Mouse (Mus musculus): ENCODE results near the gene Soga1. TPM values are rescaled to one million over a fixed set of nuclear protein-coding genes. Genes with fewer than 3 reads are reported as not detected.
A peak's percentile ranks its signal among the peaks of the same experiment; 100 is the strongest.

Soga1 gene
- total RNA-seq, 4 experiments from 2014 or later = 1.7 to 3.5 (median 2.3) TPM

GRCm38 (mm10) chr2:157041421-157041820 is 37.6 kb downstream of the Soga1 start:
- no peak for DNase-seq (ENCODE audit: low spot score in 2 of 2)

- DNase-seq (ENCODE audit: low spot score in 2 of 2) = no peak
Observed at GRCm38 (mm10) chr2:157040649-157041046, 38.4 kb downstream of the Soga1 start.

GRCm38 (mm10) chr2:157039900-157040648 is 39.0 kb downstream of the Soga1 start:
- no peak for DNase-seq (ENCODE audit: low spot score in 2 of 2)

- no peak for DNase-seq (ENCODE audit: low spot score in 2 of 2)
Observed at GRCm38 (mm10) chr2:157037303-157037702, 41.8 kb downstream of the Soga1 start.

- DNase-seq (ENCODE audit: low spot score in 2 of 2) = no peak
Observed at GRCm38 (mm10) chr2:157036400-157036799, 42.7 kb downstream of the Soga1 start.

- no peak for DNase-seq (ENCODE audit: low spot score in 2 of 2)
Observed at GRCm38 (mm10) chr2:157035371-157035770, 43.7 kb downstream of the Soga1 start.

GRCm38 (mm10) chr2:157030804-157031203 is 48.2 kb downstream of the Soga1 start:
- DNase-seq (ENCODE audit: low spot score in 2 of 2) = peak; percentile 67 to 72

GRCm38 (mm10) chr2:157028261-157028660 is 50.8 kb downstream of the Soga1 start:
- peak in 1 of 2 experiments; percentile 31 for DNase-seq (ENCODE audit: low spot score in 2 of 2)

GRCm38 (mm10) chr2:157027106-157028008 is 51.7 kb downstream of the Soga1 start:
- no peak for DNase-seq (ENCODE audit: low spot score in 2 of 2)

- no peak for DNase-seq (ENCODE audit: low spot score in 2 of 2)
Observed at GRCm38 (mm10) chr2:157021156-157021555, 57.9 kb downstream of the Soga1 start.

GRCm38 (mm10) chr2:157019228-157019627 is 59.8 kb downstream of the Soga1 start:
- DNase-seq (ENCODE audit: low spot score in 2 of 2) = no peak

GRCm38 (mm10) chr2:157016529-157017270 is 62.4 kb downstream of the Soga1 start:
- DNase-seq (ENCODE audit: low spot score in 2 of 2) = no peak

- DNase-seq (ENCODE audit: low spot score in 2 of 2) = no peak
Observed at GRCm38 (mm10) chr2:157012341-157012740, 66.7 kb downstream of the Soga1 start.

GRCm38 (mm10) chr2:157010634-157011310 is 68.3 kb downstream of the Soga1 start:
- no peak for DNase-seq (ENCODE audit: low spot score in 2 of 2)

- DNase-seq (ENCODE audit: low spot score in 2 of 2) = no peak
Observed at GRCm38 (mm10) chr2:157010121-157010520, 68.9 kb downstream of the Soga1 start.

- DNase-seq (ENCODE audit: low spot score in 2 of 2) = no peak
Observed at GRCm38 (mm10) chr2:157008509-157008908, 70.5 kb downstream of the Soga1 start.

GRCm38 (mm10) chr2:157007234-157007596 is 71.8 kb downstream of the Soga1 start:
- no peak for DNase-seq (ENCODE audit: low spot score in 2 of 2)

- peak; percentile 63 to 81 for DNase-seq (ENCODE audit: low spot score in 2 of 2)
Observed at GRCm38 (mm10) chr2:157006511-157007233, 72.4 kb downstream of the Soga1 start, which contains the start of gene Dsn1. Dsn1 (minus strand) TSS chr2:157007154.

- no peak for DNase-seq (ENCODE audit: low spot score in 2 of 2)
Observed at GRCm38 (mm10) chr2:157002321-157002720, 76.7 kb downstream of the Soga1 start.

- DNase-seq (ENCODE audit: low spot score in 2 of 2) = no peak
Observed at GRCm38 (mm10) chr2:156998263-156998662, 80.8 kb downstream of the Soga1 start.
